Mouse (Mus musculus) CD4-positive, CD25-positive, alpha-beta regulatory T cell, adult 2 months (primary cell): ENCODE data around the gene Phactr1.

Experiments used
- DNase-seq: peaks from one replicate; pipeline ENCODE4 v3.0.0-alpha.2; 2012; ENCODE audit warnings: low read depth, low spot score

Gene Phactr1

DNA sequence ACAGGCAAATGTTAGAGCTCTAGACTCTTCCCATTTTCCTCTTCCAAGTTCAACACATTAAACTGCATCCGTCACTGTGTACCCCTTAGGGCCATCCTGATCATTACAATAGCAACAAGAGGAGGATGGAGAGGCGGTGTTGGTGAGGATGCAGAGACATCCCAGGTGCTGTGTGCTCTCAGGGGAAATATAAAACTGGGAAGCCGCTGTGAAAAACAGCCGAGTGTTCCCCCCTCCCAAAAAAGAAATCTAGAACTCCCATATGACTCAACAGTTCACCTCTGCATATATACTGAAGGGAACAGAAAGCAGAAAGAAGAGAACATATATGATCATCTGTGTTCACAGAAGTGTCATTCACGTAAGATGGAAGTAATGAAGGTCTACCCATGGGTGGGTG, 342.6 kb downstream of the Phactr1 start:
- DNase-seq = no peak

GRCm38 (mm10) chr13:43027568-43027967, 347.1 kb downstream of the Phactr1 start:
- DNase-seq = no peak

DNA sequence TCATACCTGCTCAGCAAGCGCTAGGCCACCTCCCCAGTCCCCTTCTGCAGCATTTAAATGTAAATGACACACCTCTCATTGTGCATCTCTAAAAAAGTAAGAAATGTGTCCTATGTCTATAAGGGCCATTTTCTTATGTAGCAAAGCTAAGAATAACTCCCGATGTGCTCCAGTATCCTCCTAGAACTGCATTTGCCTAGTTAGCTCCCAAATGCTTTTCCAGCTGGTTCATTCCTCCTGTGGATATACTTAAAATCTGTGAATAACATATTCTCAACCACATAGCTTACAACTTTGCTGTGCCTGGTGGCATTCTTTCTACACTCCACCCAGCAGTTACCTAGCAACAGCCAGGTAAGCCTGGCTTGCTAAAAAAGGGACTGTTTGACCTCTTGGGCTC, 349.8 kb downstream of the Phactr1 start:
- DNase-seq = no peak

DNA sequence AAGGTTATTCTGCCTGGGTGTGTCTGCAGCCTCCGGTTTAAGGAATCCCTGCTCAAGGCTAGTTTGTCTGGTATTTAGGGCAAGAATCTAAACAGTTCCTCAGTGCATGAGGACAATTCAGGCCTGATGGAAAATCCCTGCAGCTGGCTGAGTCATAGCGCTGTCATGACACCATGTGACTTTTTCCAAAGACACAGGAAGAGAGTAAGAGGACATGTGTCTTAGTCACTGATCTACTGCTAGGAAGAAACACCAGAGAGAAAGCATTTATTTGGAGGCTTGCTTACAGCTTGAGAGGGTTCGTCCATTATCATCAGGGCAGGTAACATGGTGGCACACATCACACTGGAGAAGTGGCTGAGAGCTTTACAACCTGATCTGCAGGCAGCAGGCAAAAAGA, 352.0 kb downstream of the Phactr1 start:
- DNase-seq = no peak

- no peak for DNase-seq
Observed at GRCm38 (mm10) chr13:43036510-43036909, 356.1 kb downstream of the Phactr1 start.

- no peak for DNase-seq
Observed at GRCm38 (mm10) chr13:43042766-43043165, 362.3 kb downstream of the Phactr1 start.

GRCm38 (mm10) chr13:43048553-43048952, 368.1 kb downstream of the Phactr1 start:
- no peak for DNase-seq

DNA sequence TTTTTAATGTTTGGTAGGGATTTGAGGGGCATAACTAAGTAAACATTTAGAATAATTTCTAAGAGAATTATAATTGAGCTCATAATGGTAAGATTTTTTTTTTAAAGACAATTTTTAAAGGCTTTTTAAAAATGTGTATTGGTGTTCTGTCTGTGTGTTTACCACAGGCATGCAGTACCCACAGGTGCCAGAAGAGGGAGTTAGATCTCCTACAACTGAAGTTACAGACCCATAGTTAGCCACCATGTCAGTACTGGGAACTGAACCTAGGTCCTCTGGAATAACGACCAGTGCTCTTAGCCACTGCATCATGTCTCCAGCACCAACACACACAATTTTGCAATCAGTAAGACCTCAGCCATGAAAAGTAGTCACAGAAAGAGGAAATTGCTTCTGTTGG, 372.8 kb downstream of the Phactr1 start:
- DNase-seq = no peak

GRCm38 (mm10) chr13:43055136-43055535, 374.7 kb downstream of the Phactr1 start:
- DNase-seq = no peak

GRCm38 (mm10) chr13:43057104-43057503, 376.7 kb downstream of the Phactr1 start:
- no peak for DNase-seq

- DNase-seq = no peak
Observed at GRCm38 (mm10) chr13:43063355-43063754, 382.9 kb downstream of the Phactr1 start.

- no peak for DNase-seq
Observed at GRCm38 (mm10) chr13:43068716-43069265, 388.4 kb downstream of the Phactr1 start.

DNA sequence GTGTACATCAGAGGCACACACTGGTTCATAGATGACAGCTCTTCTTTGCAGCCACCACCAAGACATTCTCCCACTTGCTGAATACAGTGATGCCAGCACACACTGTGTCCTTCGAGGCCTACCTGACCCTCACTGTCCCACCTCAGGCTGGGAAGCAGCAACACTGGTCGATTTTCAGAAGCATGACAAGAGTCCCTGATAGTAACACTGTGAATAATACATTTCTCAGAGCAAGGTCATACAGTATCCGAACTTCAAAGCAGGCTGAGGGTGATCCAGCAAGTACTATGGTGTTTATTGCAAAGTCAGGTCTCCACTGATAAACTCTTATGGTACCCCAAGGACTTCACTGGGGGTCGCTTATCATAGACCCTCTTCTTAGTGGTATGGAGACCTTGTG, 390.1 kb downstream of the Phactr1 start:
- no peak for DNase-seq

- DNase-seq = no peak
Observed at GRCm38 (mm10) chr13:43070971-43071370, 390.5 kb downstream of the Phactr1 start.

DNA sequence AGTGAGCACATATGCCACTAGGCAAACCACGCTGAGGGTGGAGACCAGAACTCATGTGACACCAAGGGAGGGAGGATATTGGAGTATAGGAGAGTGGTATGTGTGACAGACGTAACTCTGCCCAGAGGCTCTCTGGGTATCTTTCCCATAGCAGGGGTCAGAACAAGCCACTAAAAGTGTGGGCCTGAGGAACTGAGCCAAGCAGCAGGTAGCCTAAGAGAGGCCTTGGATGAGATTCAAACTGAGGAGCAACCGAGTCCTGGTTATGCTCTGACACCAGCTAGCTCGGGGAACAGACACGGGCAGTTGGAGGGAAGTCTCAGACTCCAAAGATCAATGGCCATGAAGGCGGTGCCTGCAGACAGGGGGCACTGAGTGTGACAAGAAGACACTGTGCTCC, 395.0 kb downstream of the Phactr1 start:
- DNase-seq = no peak

DNA sequence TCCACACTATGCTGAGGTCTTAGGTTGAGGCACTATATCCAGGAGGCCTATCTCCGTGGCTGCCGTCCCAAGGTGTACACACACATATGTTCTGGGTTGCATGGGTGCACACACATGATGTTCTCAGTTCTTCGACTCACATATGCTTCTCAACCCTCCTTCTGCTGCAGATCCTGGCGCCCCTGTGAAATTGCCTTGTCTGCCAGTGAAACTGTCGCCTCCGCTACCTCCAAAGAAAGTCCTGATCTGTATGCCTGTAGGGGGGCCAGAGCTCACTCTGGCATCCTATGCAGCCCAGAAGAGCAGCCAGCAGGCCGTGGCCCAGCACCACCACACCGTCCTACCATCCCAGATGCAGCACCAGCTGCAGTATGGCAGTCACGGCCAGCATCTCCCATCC, 397.1 kb downstream of the Phactr1 start:
- no peak for DNase-seq

DNA sequence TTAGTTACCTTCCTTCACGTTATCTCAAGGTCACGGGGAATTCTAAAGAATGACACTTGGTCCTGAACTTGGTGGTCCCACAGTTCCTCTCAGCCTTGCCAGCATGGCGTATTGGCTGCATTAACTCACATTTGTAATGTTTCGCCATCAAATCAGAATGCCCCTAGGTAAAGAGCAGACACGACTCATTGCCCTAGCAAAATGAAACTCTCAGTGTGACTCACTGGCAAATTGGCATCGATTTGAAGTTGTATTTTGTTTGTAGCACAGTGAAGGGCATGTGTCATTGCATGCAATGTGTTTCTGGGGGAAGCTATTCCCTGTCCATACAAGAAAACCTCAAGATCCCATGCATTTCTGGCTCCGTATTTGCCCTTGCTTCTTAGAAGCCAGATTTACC, 404.8 kb downstream of the Phactr1 start:
- no peak for DNase-seq

DNA sequence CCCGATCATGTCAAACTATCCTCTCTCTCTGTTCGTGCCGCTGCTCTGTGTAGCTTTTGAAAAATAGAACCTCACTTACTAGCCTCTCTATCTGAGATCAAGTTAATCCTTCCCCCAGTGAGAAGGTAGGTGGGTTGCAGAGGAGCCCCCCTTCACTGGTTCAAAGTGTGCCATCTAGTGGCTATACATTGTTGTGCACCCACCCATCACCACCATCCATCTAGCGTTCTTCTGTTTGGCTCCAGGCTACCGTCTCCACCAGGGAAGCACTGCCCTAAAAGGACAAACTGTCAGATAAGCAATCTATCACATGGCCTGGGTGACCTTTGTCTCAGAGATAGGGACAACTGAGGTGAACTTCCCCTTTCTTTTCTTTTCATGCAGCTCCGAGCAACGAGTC, 413.9 kb downstream of the Phactr1 start:
- DNase-seq = peak; percentile 5

DNA sequence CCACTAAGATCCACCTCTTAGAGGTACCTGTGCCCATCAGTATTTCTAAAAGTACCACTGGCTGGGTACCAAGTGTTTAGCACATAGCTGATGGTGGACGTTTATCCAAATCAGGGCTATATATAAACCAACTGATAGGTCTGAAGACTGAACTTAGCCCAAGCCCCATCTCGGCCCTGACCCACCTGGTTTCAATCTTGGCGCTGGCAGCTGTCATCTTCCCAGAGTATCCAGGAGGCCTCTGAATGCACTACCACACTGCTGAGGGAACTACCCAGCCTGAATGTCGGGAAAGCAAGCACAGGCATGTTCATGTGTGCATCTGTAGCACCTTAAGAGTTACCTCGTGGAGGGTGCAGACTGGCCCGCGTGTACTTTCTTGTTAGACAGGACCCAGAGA, 422.5 kb downstream of the Phactr1 start:
- DNase-seq = no peak

DNA sequence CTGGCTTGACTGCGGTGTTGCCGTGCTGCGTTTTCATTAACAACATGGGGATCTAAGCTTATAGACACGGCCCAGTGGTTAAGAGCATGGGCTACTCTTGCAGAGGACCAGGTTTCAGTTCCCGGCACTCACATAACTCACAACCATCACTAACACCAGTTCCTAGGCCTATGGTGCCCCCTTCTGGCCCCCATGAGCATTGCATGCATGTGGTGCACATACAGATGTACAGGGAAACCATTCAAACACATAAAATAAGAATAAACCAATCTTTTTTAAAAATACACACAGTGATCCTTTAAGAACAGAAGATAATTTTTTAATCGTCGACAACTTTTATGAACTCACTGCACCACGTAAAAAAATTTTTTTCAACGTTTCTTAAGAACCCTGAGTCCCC, 424.1 kb downstream of the Phactr1 start:
- DNase-seq = no peak

GRCm38 (mm10) chr13:43112280-43112679, 431.9 kb downstream of the Phactr1 start:
- DNase-seq = no peak

DNA sequence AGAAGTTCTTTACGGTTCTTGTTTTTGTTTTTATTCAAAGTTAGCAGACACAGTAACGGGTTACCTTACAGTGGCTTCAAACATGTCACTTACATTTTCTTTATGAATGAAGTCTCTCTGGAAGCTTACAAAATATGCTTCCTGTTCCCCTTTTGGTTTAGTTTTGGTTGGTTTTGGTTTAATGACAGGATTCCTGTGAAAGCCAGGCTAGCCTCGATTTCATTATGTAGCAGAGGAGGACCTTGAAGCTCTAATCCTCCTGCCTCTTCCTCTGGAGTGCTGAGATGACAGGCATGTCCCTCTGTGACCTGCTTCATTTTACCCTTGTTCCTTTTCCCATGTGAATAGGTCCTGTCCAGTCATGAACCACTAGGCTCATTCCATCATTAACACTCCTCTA, 432.3 kb downstream of the Phactr1 start:
- DNase-seq = no peak

DNA sequence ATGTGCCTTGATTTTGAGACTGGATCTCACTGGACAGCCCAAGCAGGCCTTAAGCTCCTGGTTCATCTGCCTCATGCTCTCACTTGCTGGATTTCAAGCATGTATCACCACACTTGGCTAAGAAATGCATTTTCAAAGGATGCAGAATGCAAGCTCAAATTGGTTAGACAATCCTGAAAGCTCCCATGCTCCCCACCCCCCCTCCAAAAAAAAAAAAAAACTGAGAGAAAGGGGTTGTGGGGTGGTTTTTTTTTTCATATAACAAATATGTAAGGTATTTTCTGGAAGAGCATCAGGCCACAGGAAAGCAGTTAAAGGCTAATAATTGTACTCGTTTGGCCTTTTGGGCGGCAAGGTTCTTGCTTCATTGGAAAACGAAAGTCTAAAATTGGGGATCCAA, 432.7 kb downstream of the Phactr1 start:
- DNase-seq = no peak

DNA sequence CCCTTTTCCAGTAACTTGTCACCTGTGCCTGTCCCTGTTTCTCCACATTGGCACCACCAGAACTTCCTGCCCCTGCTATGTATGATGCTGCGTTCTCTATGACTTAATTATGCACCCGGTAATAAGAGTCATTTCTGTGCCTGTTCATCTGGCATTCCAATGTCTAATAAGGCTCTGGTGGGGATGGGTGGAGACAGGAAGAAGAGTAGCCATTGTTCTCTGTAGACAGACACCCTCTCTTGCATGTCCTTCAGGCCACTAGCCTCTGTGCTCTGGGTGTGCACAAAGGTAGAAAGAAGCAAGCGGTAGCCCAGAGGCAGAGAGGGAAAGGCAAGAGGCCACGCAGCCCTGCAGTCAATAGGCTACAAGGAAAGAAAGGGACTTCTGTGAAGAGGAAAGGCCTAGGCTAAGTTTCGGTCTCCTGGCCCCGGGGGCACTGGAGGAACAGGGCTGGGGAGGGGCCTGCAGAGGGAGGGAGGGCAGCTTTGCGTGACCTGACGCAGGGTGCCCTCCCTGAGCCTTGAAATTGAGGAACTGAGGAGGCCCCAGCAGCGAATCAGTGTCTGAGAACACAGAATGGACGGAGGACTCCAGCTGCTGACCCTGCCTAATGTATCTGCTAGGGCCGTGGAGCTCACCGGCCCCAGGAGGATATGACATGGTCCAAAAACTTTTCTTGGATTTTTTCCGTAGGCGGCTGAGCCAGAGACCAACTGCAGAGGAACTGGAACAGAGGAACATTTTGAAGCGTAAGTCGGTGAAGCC, 442.1 kb downstream of the Phactr1 start:
- DNase-seq = no peak
